Mouse (Mus musculus): ENCODE measurements around the gene Tmed5. TPM values are rescaled to one million over a fixed set of nuclear protein-coding genes. Genes with fewer than 3 reads are reported as not detected.

Tmed5 gene
- polyA plus RNA-seq, 1 experiment from 2014 or later, result 24.3 TPM

GRCm38 (mm10) chr5:108065465-108066411 is 66.7 kb downstream of the Tmed5 start, which contains the start of gene Mtf2:
Mtf2 (plus strand) TSS chr5:108065674.
- WGBS, result under 1% methylated on average over 59 of the region's 59 CpGs
- no peaks in the 10 kb centered on the region for H3K27me3 ChIP-seq (replicated peaks; ENCODE audit: control insufficient read depth, insufficient read depth, low read length)
- H3K9me3 ChIP-seq (ENCODE audit: control insufficient read depth, low read length), result no peaks in the 10 kb centered on the region

GRCm38 (mm10) chr5:108060413-108060812 is 72.0 kb downstream of the Tmed5 start:
- H3K27ac ChIP-seq (ENCODE audit: low read length), result no peak overlapping the region
- no peaks in the 10 kb centered on the region for H3K9me3 ChIP-seq (ENCODE audit: control insufficient read depth, low read length)
- no peaks in the 10 kb centered on the region for H3K4me1 ChIP-seq (replicated peaks; ENCODE audit: control insufficient read depth, insufficient read depth, low read length)
- no peak for ATAC-seq
- no peaks in the 10 kb centered on the region for H3K36me3 ChIP-seq (ENCODE audit: control insufficient read depth, insufficient read depth)
- no peaks in the 10 kb centered on the region for H3K27me3 ChIP-seq (replicated peaks; ENCODE audit: control insufficient read depth, insufficient read depth, low read length)
- no peak overlapping the region for H3K4me2 ChIP-seq (ENCODE audit: low read length)
- WGBS, result 95% methylated on average over 9 of the region's 9 CpGs
- H3K9ac ChIP-seq (replicated peaks; ENCODE audit: low read depth, low read length), result no peak overlapping the region
- no peak overlapping the region for H3K4me3 ChIP-seq (replicated peaks; ENCODE audit: low read length)

More at GRCm38 (mm10) chr5:108065465-108066411, 66.7 kb downstream of the Tmed5 start, which contains the start of gene Mtf2:
- peak within 1 kb of the TSS; percentile 97 for H3K27ac ChIP-seq (ENCODE audit: low read length)
- peak within 1 kb of the TSS; percentile 90 for H3K4me3 ChIP-seq (replicated peaks; ENCODE audit: low read length)
- H3K4me2 ChIP-seq (ENCODE audit: low read length), result peak within 1 kb of the TSS; percentile 59
- H3K36me3 ChIP-seq (ENCODE audit: control insufficient read depth, insufficient read depth), result peaks cover 16% of the 10 kb centered on the region
- peaks cover 12% of the 10 kb centered on the region for H3K4me1 ChIP-seq (replicated peaks; ENCODE audit: control insufficient read depth, insufficient read depth, low read length)
- ATAC-seq, result peak; percentile 92
- H3K9ac ChIP-seq (replicated peaks; ENCODE audit: low read depth, low read length), result peak within 1 kb of the TSS; percentile 95

Other genes starting within 250 kb of the Tmed5 start
- 75.2 and 76.8 TPM in 2 replicates for gene Rpl5, start 232.1 kb downstream of the Tmed5 start, polyA plus RNA-seq (2015; fragmentation: Nextera tagmentation; extraction: Ambion mirVana)
- 38.7 and 43.2 TPM in 2 replicates for gene Fam69a, start 145.5 kb downstream of the Tmed5 start, polyA plus RNA-seq (2015; fragmentation: Nextera tagmentation; extraction: Ambion mirVana)
- gene Mtf2, start 66.9 kb downstream of the Tmed5 start, polyA plus RNA-seq (2015; fragmentation: Nextera tagmentation; extraction: Ambion mirVana), result 133 and 139 TPM in 2 replicates
- 5.0 and 5.7 TPM in 2 replicates for gene Ccdc18, start 255 bp upstream of the Tmed5 start, polyA plus RNA-seq (2015; fragmentation: Nextera tagmentation; extraction: Ambion mirVana)
- 44.3 and 52.8 TPM in 2 replicates for gene Dr1, start 136.3 kb upstream of the Tmed5 start, polyA plus RNA-seq (2015; fragmentation: Nextera tagmentation; extraction: Ambion mirVana)
- 6.8 and 7.5 TPM in 2 replicates for gene Pigg, start 180.0 kb upstream of the Tmed5 start, polyA plus RNA-seq (2015; fragmentation: Nextera tagmentation; extraction: Ambion mirVana)
- gene Gm42517, start 235.3 kb upstream of the Tmed5 start, polyA plus RNA-seq (2015; fragmentation: Nextera tagmentation; extraction: Ambion mirVana), result 1.2 and 1.4 TPM in 2 replicates

Data from forebrain, embryonic 16.5 days (tissue).